Mouse (Mus musculus): Measurements from ENCODE around the gene Lrmda. TPM values are rescaled to one million over a fixed set of nuclear protein-coding genes. Genes with fewer than 3 reads are reported as not detected.

Gene Lrmda
- polyA plus RNA-seq, 1 experiment: not detected

DNA sequence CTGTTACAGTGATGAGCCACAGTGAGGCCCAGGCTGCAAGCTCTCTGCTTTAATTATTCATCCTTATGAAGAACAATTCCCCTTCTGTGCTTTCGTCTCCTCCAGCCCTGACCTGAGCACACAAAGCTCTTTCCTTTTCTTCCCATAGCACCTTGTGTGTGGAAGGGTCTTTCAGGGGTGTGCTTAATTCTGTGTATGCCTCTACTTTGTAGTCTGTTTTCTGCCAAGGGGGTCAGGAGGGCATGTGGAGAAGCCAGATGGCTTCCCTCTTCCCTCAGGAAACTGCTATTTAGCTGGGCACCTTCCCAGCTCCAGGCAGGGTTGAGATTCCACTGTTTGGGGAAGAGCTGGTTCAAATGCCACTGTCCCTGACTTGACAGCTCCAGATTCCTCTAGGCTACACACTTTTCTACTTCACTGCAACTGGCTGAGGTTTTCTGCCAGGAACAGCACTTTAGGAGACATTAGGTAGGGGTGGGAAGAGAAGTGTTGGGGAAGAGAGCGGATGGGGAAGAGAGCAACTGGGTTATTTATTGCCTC is 995.3 kb downstream of the Lrmda start:
- Histone ChIP-seq H3K4me3 (ENCODE audit: insufficient read depth, low read length) (no peak overlapping the region), H3K27ac (ENCODE audit: insufficient read depth, low read length) (peak overlapping the region; percentile 53), H3K4me1 (ENCODE audit: control insufficient read depth, insufficient read depth, low read length) (no peaks in the 10 kb centered on the region; the same call in 1 of the 2 replicates)
- TF ChIP-seq POLR2A (IDR thresholded peaks at IDR 0.05; ENCODE audit: low read depth, low read length) (no peak), CTCF (IDR thresholded peaks at IDR 0.05; ENCODE audit: borderline replicate concordance, insufficient read depth, low read length) (no peak)

DNA sequence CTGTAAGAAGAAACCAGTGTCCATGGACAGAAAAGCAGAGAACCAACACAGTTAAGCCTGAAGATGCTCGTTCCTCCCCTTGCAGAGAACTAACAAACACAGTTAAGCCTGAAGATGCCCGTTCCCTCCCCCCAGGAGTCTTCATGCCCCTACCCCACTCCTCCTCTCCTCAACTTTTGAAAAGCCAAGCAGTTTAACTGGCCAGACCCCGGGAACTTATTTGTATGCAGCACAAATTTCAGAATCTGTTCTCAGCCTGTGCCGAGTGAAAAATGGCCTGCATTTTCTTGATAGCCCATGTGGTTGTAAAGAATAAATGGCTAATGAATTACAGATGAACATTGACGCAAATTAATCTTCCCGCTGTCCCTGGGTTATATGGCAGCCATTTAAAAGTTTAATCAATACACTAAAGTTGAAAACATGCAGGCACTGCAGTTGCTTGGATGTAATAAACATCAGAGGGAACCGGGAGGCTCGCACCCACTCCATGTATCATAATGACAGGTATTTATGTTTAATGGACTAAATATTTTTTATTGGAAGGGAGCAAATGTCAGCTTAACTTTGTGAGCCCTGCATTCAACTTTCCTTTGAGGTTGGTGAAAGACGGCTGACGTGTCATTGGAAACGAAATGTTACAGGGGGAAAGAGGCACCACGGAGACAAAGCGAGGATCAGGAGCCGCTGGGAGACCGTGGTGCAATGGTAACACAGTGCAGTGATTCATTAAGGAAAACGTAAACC is 996.0 kb downstream of the Lrmda start:
- TF ChIP-seq CTCF (IDR thresholded peaks at IDR 0.05; ENCODE audit: borderline replicate concordance, insufficient read depth, low read length) (no peak), POLR2A (IDR thresholded peaks at IDR 0.05; ENCODE audit: low read depth, low read length) (no peak)
- Histone ChIP-seq H3K4me3 (ENCODE audit: insufficient read depth, low read length) (no peak overlapping the region), H3K27ac (ENCODE audit: insufficient read depth, low read length) (peak overlapping the region; percentile 53), H3K4me1 (ENCODE audit: control insufficient read depth, insufficient read depth, low read length) (no peaks in the 10 kb centered on the region; the same call in 1 of the 2 replicates)

DNA sequence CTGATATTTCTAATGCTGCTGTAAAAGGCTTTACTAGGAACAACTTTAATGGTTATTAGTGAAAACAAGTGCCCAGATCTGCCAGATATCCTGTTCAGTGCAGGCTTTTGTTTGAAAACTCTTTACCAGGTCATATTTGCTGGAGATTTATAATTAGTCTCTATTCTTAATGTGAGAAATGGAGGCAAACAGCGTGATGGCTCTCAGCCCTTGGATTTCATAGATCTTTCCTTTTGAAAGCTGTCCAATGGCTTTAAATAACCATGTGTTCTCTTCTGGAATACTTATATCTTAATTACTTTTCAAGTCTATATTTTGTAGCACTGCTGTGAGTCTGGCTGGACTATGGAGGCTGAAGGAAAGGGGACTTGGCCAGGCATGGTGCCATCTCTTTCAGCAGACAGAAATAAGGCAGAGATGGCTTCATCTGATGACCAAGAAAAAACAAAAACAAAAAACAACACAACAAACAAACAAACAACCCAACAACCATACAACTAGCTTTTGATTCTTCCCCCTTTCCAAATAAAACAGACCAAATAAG is 996.6 kb downstream of the Lrmda start:
- TF ChIP-seq POLR2A (IDR thresholded peaks at IDR 0.05; ENCODE audit: low read depth, low read length) (no peak), CTCF (IDR thresholded peaks at IDR 0.05; ENCODE audit: borderline replicate concordance, insufficient read depth, low read length) (no peak)
- Histone ChIP-seq H3K4me3 (ENCODE audit: insufficient read depth, low read length) (no peak overlapping the region), H3K4me1 (ENCODE audit: control insufficient read depth, insufficient read depth, low read length) (no peaks in the 10 kb centered on the region; the same call in 1 of the 2 replicates), H3K27ac (ENCODE audit: insufficient read depth, low read length) (peak overlapping the region; percentile 53)

DNA sequence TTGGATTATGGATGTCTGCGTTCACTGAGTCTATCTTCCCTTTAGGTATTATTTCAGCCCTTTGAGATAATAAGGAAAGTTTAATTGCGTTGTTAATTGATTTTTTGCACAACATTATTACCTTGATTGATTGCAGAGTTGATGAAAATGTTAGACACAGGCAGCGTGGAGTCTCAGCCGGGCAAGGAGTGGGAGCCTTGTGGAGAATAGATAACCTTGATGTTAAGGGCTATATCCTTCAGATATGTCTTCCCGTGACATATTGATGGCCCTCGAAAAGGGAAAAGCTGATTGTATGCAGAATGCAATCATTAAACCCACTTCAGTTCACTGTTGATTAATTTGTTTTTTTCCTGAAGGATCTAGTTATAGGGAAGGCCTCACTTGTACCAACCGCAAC is 1021.5 kb downstream of the Lrmda start:
- H3K27ac ChIP-seq (ENCODE audit: insufficient read depth, low read length): no peak overlapping the region
- H3K4me3 ChIP-seq (ENCODE audit: insufficient read depth, low read length): no peak overlapping the region
- H3K4me1 ChIP-seq (ENCODE audit: control insufficient read depth, insufficient read depth, low read length): no peaks in the 10 kb centered on the region
- TF ChIP-seq POLR2A (IDR thresholded peaks at IDR 0.05; ENCODE audit: low read depth, low read length): no peak
- no peak for TF ChIP-seq CTCF (IDR thresholded peaks at IDR 0.05; ENCODE audit: borderline replicate concordance, insufficient read depth, low read length)

DNA sequence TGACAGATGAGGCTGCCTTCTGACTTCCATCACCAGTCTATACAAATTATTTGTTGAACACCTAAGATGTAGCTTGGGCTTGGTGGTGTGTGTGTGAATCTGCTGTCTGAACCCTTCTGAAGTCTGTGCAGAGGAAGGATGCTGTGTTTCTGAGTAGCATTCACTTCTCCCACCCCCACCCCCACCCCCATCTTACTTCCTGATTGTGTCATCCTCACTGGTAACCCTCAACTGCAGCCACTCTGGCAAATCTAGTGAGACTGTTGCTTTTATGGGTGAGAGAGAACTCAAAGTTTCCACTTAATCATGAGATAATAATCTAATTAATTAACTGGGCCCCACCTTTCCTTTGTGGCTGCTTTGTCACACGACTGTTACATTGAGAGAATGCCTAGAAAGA is 1025.8 kb downstream of the Lrmda start:
- no peak overlapping the region for H3K4me3 ChIP-seq (ENCODE audit: insufficient read depth, low read length)
- H3K4me1 ChIP-seq (ENCODE audit: control insufficient read depth, insufficient read depth, low read length): no peaks in the 10 kb centered on the region
- TF ChIP-seq POLR2A (IDR thresholded peaks at IDR 0.05; ENCODE audit: low read depth, low read length) (no peak), CTCF (IDR thresholded peaks at IDR 0.05; ENCODE audit: borderline replicate concordance, insufficient read depth, low read length) (no peak)
- H3K27ac ChIP-seq (ENCODE audit: insufficient read depth, low read length): no peak overlapping the region

DNA sequence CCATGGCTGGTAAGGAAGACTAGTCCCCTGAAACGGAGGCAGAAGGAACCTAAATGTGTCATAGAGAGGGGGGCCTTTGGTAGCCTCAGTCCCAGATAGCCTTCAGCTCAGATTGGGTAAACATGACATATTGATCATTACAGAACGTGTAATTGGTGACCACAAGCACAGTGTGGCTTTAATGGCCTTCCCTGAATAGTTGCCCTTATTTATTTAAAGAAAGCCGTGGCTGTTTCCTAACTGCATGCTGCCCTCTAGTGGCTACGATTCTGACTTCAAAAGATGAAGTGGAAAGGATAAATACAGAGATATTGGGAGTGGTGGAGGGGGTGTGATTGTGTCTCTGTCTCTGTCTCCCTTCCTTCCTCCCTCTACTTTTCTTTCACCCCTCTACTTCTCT is 1026.8 kb downstream of the Lrmda start:
- peak overlapping the region; percentile 29; the same call in 1 of the 2 replicates for H3K27ac ChIP-seq (ENCODE audit: insufficient read depth, low read length)
- TF ChIP-seq POLR2A (IDR thresholded peaks at IDR 0.05; ENCODE audit: low read depth, low read length) (no peak), CTCF (IDR thresholded peaks at IDR 0.05; ENCODE audit: borderline replicate concordance, insufficient read depth, low read length) (no peak)
- H3K4me1 ChIP-seq (ENCODE audit: control insufficient read depth, insufficient read depth, low read length): peaks cover 3% of the 10 kb centered on the region; the same call in 1 of the 2 replicates
- H3K4me3 ChIP-seq (ENCODE audit: insufficient read depth, low read length): no peak overlapping the region

DNA sequence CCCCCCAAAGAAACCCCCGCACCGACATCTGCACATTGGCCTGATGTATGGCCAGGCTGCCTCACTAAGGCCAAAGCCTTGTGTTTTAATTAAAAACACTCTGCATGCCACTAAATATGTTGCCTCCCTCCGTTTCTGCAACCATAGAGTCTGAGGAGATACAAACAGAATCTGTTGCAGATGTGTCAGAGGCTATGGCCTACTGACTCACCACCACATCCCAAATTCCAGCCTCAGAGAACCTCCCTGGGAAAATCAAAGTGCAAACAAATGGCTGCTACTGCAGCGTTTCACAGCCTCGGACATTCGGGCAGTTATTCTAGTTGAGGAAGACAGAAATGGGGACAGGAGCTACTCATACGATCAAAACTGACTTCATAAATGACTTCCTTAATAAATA is 1031.9 kb downstream of the Lrmda start:
- Histone ChIP-seq H3K4me1 (ENCODE audit: control insufficient read depth, insufficient read depth, low read length) (peaks cover 3% of the 10 kb centered on the region; the same call in 1 of the 2 replicates), H3K27ac (ENCODE audit: insufficient read depth, low read length) (peak overlapping the region; percentile 79), H3K4me3 (ENCODE audit: insufficient read depth, low read length) (no peak overlapping the region)
- TF ChIP-seq CTCF (IDR thresholded peaks at IDR 0.05; ENCODE audit: borderline replicate concordance, insufficient read depth, low read length) (no peak), POLR2A (IDR thresholded peaks at IDR 0.05; ENCODE audit: low read depth, low read length) (no peak)

DNA sequence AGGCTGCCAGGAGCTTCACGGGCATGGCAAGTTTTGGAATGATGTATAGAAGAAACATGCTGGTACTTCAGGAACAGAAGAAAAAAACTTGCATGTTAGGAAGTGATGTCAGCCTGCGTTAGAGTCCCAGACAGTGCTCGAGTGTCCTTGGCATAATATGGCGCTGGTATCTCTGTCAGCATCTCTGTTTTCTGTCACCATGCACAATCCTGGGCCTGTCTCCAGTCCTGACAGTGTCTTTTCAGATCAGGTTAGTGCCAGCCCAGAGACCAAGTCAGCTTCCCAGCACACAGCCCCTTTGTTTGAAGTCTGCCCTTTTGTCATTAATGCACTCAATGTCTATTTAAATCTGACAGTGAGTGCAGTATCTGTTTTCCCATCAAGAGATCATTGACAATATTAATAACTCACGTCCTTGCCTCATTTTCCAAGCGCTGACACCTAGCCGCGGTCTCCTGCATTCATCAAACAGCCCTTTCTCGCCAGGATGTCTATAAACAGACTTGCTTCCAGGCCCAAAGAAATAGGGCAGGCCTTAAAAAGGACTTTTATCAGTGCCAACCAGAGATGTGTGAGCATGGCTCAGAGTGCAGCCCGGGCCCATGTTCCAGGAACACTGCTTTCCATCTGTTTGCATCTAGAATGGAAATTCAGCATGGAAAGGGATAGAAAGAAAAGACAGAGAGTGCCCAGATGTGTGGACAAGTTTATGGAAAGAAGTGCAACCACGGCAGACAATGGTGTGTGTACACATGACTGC is 1033.5 kb downstream of the Lrmda start:
- Histone ChIP-seq H3K27ac (ENCODE audit: insufficient read depth, low read length) (no peak overlapping the region), H3K4me3 (ENCODE audit: insufficient read depth, low read length) (no peak overlapping the region), H3K4me1 (ENCODE audit: control insufficient read depth, insufficient read depth, low read length) (peaks cover 5% of the 10 kb centered on the region; the same call in 1 of the 2 replicates)
- TF ChIP-seq CTCF (IDR thresholded peaks at IDR 0.05; ENCODE audit: borderline replicate concordance, insufficient read depth, low read length): no peak
- TF ChIP-seq POLR2A (IDR thresholded peaks at IDR 0.05; ENCODE audit: low read depth, low read length): no peak

DNA sequence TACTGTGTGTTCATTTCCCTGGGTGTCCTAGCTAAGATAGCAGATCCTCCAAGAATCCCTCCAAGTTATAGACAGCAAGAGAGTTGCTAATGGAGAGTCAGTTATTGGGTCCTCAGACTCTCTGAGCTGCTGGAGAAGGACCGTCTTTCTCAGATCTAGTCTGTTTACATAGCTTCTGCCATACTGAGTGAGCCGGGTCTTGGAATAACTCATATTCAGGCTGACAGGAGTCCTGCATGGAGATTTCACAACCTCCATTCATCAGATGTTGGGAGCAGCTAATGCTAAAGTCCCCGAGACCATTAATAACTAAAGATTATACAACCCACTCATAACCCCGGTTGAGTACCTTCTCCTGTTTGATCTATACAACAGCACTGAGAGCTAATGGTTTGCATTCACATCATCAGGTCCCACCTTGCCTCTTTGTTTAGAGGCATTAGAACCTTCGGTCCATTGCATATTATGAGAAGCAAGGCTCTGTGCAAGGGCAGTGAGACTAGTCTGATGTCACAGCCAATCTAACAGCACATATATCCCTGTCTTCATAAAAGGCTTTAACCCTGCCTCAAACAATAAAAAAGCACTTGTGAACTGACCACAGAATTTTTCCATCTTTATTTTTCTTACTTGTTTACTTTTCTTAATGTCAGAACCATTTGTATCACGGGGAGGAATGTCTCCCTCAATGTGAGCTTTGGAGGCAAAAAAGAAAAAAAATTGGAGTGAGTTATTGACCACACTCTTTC is 1037.9 kb downstream of the Lrmda start:
- no peak overlapping the region for H3K27ac ChIP-seq (ENCODE audit: insufficient read depth, low read length)
- TF ChIP-seq POLR2A (IDR thresholded peaks at IDR 0.05; ENCODE audit: low read depth, low read length): no peak
- TF ChIP-seq CTCF (IDR thresholded peaks at IDR 0.05; ENCODE audit: borderline replicate concordance, insufficient read depth, low read length): no peak
- H3K4me3 ChIP-seq (ENCODE audit: insufficient read depth, low read length): no peak overlapping the region
- 0 out of 2 replicates have a peak, but pooled peaks cover 2% of the 10 kb centered on the region for H3K4me1 ChIP-seq (ENCODE audit: control insufficient read depth, insufficient read depth, low read length)
